Mouse (Mus musculus) embryonic facial prominence, embryonic 15.5 days (tissue): ENCODE data around the gene Mup15. TPM values are rescaled to one million over a fixed set of nuclear protein-coding genes. Genes with fewer than 3 reads are reported as not detected.
"Not testable (repeated sequence)": the region's sequence is repeated elsewhere in the genome, so short reads cannot be mapped to it uniquely, and the experiment has no call there.

ENCODE experiments used
- ATAC-seq: fragments of 200-750 bp; cut with Nextera tagmentation; 2 replicates; pipeline ENCODE4 v1.8.0; 2017; ENCODE audit warnings: low read depth, moderate TSS enrichment; ENCODE audit not compliant: insufficient number of reproducible peaks, low FRiP score, low TSS enrichment
- H3K27ac ChIP-seq: fragments of 300-500 bp; sonication (generic); replicated peaks from 2 replicates; pipeline ENCODE4 v1.5.1; 2015; ENCODE audit warnings: mild to moderate bottlenecking, inconsistent platforms
- H3K27me3 ChIP-seq: fragments of 300-500 bp; sonication (generic); 2 replicates; pipeline ENCODE4 v1.6.1; 2015; ENCODE audit warnings: inconsistent platforms
- H3K36me3 ChIP-seq: fragments of 300-500 bp; sonication (generic); 2 replicates; pipeline ENCODE4 v1.6.1; 2015; ENCODE audit warnings: mild to moderate bottlenecking, inconsistent platforms
- H3K4me1 ChIP-seq: fragments of 300-500 bp; sonication (generic); 2 replicates; pipeline ENCODE4 v1.6.1; 2015; ENCODE audit warnings: inconsistent platforms
- H3K4me2 ChIP-seq: fragments of 300-500 bp; sonication (generic); replicated peaks from 2 replicates; pipeline ENCODE4 v1.6.1; 2015; ENCODE audit warnings: mild to moderate bottlenecking, inconsistent platforms
- H3K4me3 ChIP-seq: fragments of 300-500 bp; sonication (generic); replicated peaks from 2 replicates; pipeline ENCODE4 v1.5.1; 2015; ENCODE audit warnings: mild to moderate bottlenecking, inconsistent platforms
- H3K9ac ChIP-seq: fragments of 300-500 bp; sonication (generic); 2 replicates; pipeline ENCODE4 v1.6.1; 2015; ENCODE audit warnings: inconsistent platforms
- H3K9me3 ChIP-seq: fragments of 300-500 bp; sonication (generic); replicated peaks from 2 replicates; pipeline ENCODE4 v1.6.1; 2016; ENCODE audit warnings: inconsistent platforms
- WGBS: fragments of 180-500 bp; shearing (Covaris S2); methylation state at CpG from one replicate; pipeline ENCODE4 v1.1.7; 2015; 5-methylcytosine and 5-hydroxymethylcytosine counted together
- polyA plus RNA-seq: library from polyadenylated mRNA; unstranded; fragments of >200 nt; fragmentation: Nextera tagmentation; extraction: Ambion mirVana; gene quantifications from 2 replicates; pipeline ENCODE4 v1.2.1, GENCODE M21; 2015

Gene Mup15
- polyA plus RNA-seq: not detected in 2 replicates

GRCm38 (mm10) chr4:61439643-61440042 is at the start of gene Mup15:
Gene Mup15 (minus strand): TSS chr4:61439743.
- H3K9me3 ChIP-seq, H3K4me1 ChIP-seq, ATAC-seq, H3K27ac ChIP-seq, H3K27me3 ChIP-seq, H3K36me3 ChIP-seq, H3K4me2 ChIP-seq, H3K9ac ChIP-seq, H3K4me3 ChIP-seq: not testable (repeated sequence)
- WGBS: no CpG with 5 or more reads among the region's 4 CpGs

Other genes with a start within 250 kb of the Mup15 start
- not detected in 2 replicates for gene Mup13, start 211.5 kb downstream of the Mup15 start, polyA plus RNA-seq
- not detected in 2 replicates for gene Mup14, start 135.7 kb downstream of the Mup15 start, polyA plus RNA-seq
- gene Mup16, start 79.8 kb upstream of the Mup15 start, polyA plus RNA-seq: not detected in 2 replicates
- gene Mup17, start 156.1 kb upstream of the Mup15 start, polyA plus RNA-seq: not detected in 2 replicates
- 0.45 and 0.53 TPM in 2 replicates for gene Mup18, start 234.4 kb upstream of the Mup15 start, polyA plus RNA-seq